Mouse (Mus musculus): Measurements from ENCODE around the gene Zfp773.

DNA sequence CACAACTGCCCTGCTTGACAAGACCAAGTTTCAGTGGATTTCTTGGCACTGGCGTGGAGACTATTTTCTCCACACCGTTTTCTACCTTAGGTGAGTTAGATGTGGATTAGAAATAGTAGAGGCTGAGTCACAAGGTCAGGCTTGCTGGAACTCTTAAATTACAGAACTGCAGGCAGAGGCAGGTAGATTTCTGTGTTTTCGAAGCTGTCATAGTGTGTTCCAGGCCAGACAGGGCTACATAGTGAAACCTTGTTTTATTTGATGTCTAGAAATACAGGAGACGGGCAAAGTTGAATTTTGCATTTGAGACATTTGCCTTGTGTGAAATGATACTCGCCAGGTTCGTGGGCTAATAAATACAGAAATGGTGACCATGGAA, 15.0 kb downstream of the Zfp773 start:
- TF ChIP-seq CTCF (conservative IDR thresholded peaks at IDR 0.05; ENCODE audit: insufficient read depth, insufficient read length, low read depth, low read length) (no peak), POLR2A (IDR thresholded peaks at IDR 0.05; ENCODE audit: low read depth, low read length) (no peak)
